Mouse (Mus musculus): ENCODE measurements around the gene Hlx. TPM values are rescaled to one million over a fixed set of nuclear protein-coding genes. Genes with fewer than 3 reads are reported as not detected.

Hlx gene
- polyA plus RNA-seq (2015; fragmentation: Nextera tagmentation; extraction: Ambion mirVana), result 21.6 and 24.2 TPM in 2 replicates

GRCm38 (mm10) chr1:184732556-184733049, at the start of gene Hlx:
TSS of gene Hlx (minus strand) at chr1:184732619.
- Histone ChIP-seq H3K9ac (peak within 1 kb of the TSS; percentile 55), H3K4me1 (peaks cover 39% of the 10 kb centered on the region), H3K4me3 (peak within 1 kb of the TSS; percentile 62), H3K4me2 (peak within 1 kb of the TSS; percentile 85), H3K27ac (peak within 1 kb of the TSS; percentile 89), H3K27me3 (peaks cover 85% of the 10 kb centered on the region), H3K9me3 (no peaks in the 10 kb centered on the region), H3K36me3 (no peaks in the 10 kb centered on the region)
- peak; percentile 90 for ATAC-seq (ENCODE audit: insufficient number of reproducible peaks, low FRiP score, low TSS enrichment, low read depth)
- 1% methylated on average over 32 of the region's 32 CpGs for WGBS

- WGBS, result 23% methylated on average over 14 of the region's 14 CpGs
- Histone ChIP-seq H3K4me3 (no peak overlapping the region), H3K4me1 (no peaks in the 10 kb centered on the region), H3K27me3 (peaks cover 8% of the 10 kb centered on the region; the same call in 1 of the 2 replicates), H3K9ac (no peak overlapping the region), H3K27ac (no peak overlapping the region), H3K9me3 (no peaks in the 10 kb centered on the region), H3K4me2 (no peak overlapping the region), H3K36me3 (no peaks in the 10 kb centered on the region)
- no peak for ATAC-seq (ENCODE audit: insufficient number of reproducible peaks, low FRiP score, low TSS enrichment, low read depth)
Observed at GRCm38 (mm10) chr1:184782161-184782513, 49.7 kb upstream of the Hlx start.

GRCm38 (mm10) chr1:184781286-184782160, 49.1 kb upstream of the Hlx start:
- H3K27me3 ChIP-seq, result peaks cover 10% of the 10 kb centered on the region; the same call in 1 of the 2 replicates
- no peak overlapping the region for H3K9ac ChIP-seq
- no peaks in the 10 kb centered on the region for H3K36me3 ChIP-seq
- no peaks in the 10 kb centered on the region for H3K9me3 ChIP-seq
- ATAC-seq (ENCODE audit: insufficient number of reproducible peaks, low FRiP score, low TSS enrichment, low read depth), result no peak
- H3K27ac ChIP-seq, result no peak overlapping the region
- H3K4me3 ChIP-seq, result no peak overlapping the region
- no peak overlapping the region for H3K4me2 ChIP-seq
- no peaks in the 10 kb centered on the region for H3K4me1 ChIP-seq
- WGBS, result 46% methylated on average over 10 of the region's 10 CpGs

- WGBS, result 75% methylated on average over 6 of the region's 6 CpGs
Observed at GRCm38 (mm10) chr1:184778157-184778556, 45.7 kb upstream of the Hlx start.

GRCm38 (mm10) chr1:184777061-184777795, 44.8 kb upstream of the Hlx start:
- 33% methylated on average over 22 of the region's 22 CpGs for WGBS
- Histone ChIP-seq H3K27ac (no peak overlapping the region), H3K9me3 (no peaks in the 10 kb centered on the region), H3K27me3 (peaks cover 11% of the 10 kb centered on the region; the same call in 1 of the 2 replicates), H3K4me2 (no peak overlapping the region), H3K4me1 (peaks cover under 1% of the 10 kb centered on the region; the same call in 1 of the 2 replicates), H3K9ac (no peak overlapping the region), H3K4me3 (no peak overlapping the region), H3K36me3 (no peaks in the 10 kb centered on the region)
- ATAC-seq (ENCODE audit: insufficient number of reproducible peaks, low FRiP score, low TSS enrichment, low read depth), result no peak

More at GRCm38 (mm10) chr1:184778157-184778556, 45.7 kb upstream of the Hlx start:
- Histone ChIP-seq H3K27ac (no peak overlapping the region), H3K9ac (no peak overlapping the region), H3K4me2 (no peak overlapping the region), H3K27me3 (peaks cover 13% of the 10 kb centered on the region; the same call in 1 of the 2 replicates), H3K36me3 (no peaks in the 10 kb centered on the region), H3K4me3 (no peak overlapping the region), H3K9me3 (no peaks in the 10 kb centered on the region), H3K4me1 (no peaks in the 10 kb centered on the region)
- no peak for ATAC-seq (ENCODE audit: insufficient number of reproducible peaks, low FRiP score, low TSS enrichment, low read depth)

GRCm38 (mm10) chr1:184775289-184775688, 42.9 kb upstream of the Hlx start:
- H3K36me3 ChIP-seq, result no peaks in the 10 kb centered on the region
- H3K27me3 ChIP-seq, result peaks cover 11% of the 10 kb centered on the region; the same call in 1 of the 2 replicates
- no peak overlapping the region for H3K27ac ChIP-seq
- no peak for ATAC-seq (ENCODE audit: insufficient number of reproducible peaks, low FRiP score, low TSS enrichment, low read depth)
- no peak overlapping the region for H3K4me3 ChIP-seq
- H3K4me2 ChIP-seq, result no peak overlapping the region
- H3K9ac ChIP-seq, result no peak overlapping the region
- peaks cover 9% of the 10 kb centered on the region; the same call in 1 of the 2 replicates for H3K4me1 ChIP-seq
- no peaks in the 10 kb centered on the region for H3K9me3 ChIP-seq
- 63% methylated on average over 9 of the region's 9 CpGs for WGBS

- H3K27me3 ChIP-seq, result 0 out of 2 replicates have a peak, but pooled peaks cover 4% of the 10 kb centered on the region
- no peak for ATAC-seq (ENCODE audit: insufficient number of reproducible peaks, low FRiP score, low TSS enrichment, low read depth)
- no peaks in the 10 kb centered on the region for H3K36me3 ChIP-seq
- peaks cover 9% of the 10 kb centered on the region; the same call in 1 of the 2 replicates for H3K4me1 ChIP-seq
- 0 out of 2 replicates have a peak overlapping the region, but pooled peaks have one; percentile 17 for H3K4me2 ChIP-seq
- WGBS, result 12% methylated on average over 9 of the region's 9 CpGs
- H3K27ac ChIP-seq, result no peak overlapping the region
- no peaks in the 10 kb centered on the region for H3K9me3 ChIP-seq
- no peak overlapping the region for H3K9ac ChIP-seq
- no peak overlapping the region for H3K4me3 ChIP-seq
Observed at GRCm38 (mm10) chr1:184771891-184772249, 39.5 kb upstream of the Hlx start.

GRCm38 (mm10) chr1:184771202-184771890, 38.9 kb upstream of the Hlx start:
- no peaks in the 10 kb centered on the region for H3K9me3 ChIP-seq
- H3K36me3 ChIP-seq, result no peaks in the 10 kb centered on the region
- no peak overlapping the region for H3K9ac ChIP-seq
- 17% methylated on average over 18 of the region's 18 CpGs for WGBS
- H3K27ac ChIP-seq, result no peak overlapping the region
- no peak overlapping the region for H3K4me3 ChIP-seq
- H3K27me3 ChIP-seq, result 0 out of 2 replicates have a peak, but pooled peaks cover 4% of the 10 kb centered on the region
- peaks cover 9% of the 10 kb centered on the region; the same call in 1 of the 2 replicates for H3K4me1 ChIP-seq
- ATAC-seq (ENCODE audit: insufficient number of reproducible peaks, low FRiP score, low TSS enrichment, low read depth), result no peak
- 0 out of 2 replicates have a peak overlapping the region, but pooled peaks have one; percentile 17 for H3K4me2 ChIP-seq

GRCm38 (mm10) chr1:184763866-184764265, 31.4 kb upstream of the Hlx start:
- H3K4me1 ChIP-seq, result 0 out of 2 replicates have a peak, but pooled peaks cover 8% of the 10 kb centered on the region
- WGBS, result 21% methylated on average over 3 of the region's 3 CpGs
- H3K9ac ChIP-seq, result no peak overlapping the region
- ATAC-seq (ENCODE audit: insufficient number of reproducible peaks, low FRiP score, low TSS enrichment, low read depth), result no peak
- H3K4me3 ChIP-seq, result no peak overlapping the region
- no peaks in the 10 kb centered on the region for H3K27me3 ChIP-seq
- H3K36me3 ChIP-seq, result no peaks in the 10 kb centered on the region
- no peaks in the 10 kb centered on the region for H3K9me3 ChIP-seq
- no peak overlapping the region for H3K27ac ChIP-seq
- no peak overlapping the region for H3K4me2 ChIP-seq

- Histone ChIP-seq H3K9ac (no peak overlapping the region), H3K27me3 (no peaks in the 10 kb centered on the region), H3K4me1 (0 out of 2 replicates have a peak, but pooled peaks cover 8% of the 10 kb centered on the region), H3K9me3 (no peaks in the 10 kb centered on the region), H3K27ac (no peak overlapping the region), H3K4me2 (no peak overlapping the region), H3K36me3 (no peaks in the 10 kb centered on the region), H3K4me3 (no peak overlapping the region)
- 0 out of 2 replicates have a peak, but pooled peaks have one; percentile 40 for ATAC-seq (ENCODE audit: insufficient number of reproducible peaks, low FRiP score, low TSS enrichment, low read depth)
- WGBS, result 43% methylated on average over 5 of the region's 5 CpGs
Observed at GRCm38 (mm10) chr1:184762941-184763340, 30.5 kb upstream of the Hlx start.

GRCm38 (mm10) chr1:184761988-184762387, 29.6 kb upstream of the Hlx start:
- WGBS, result 63% methylated on average over 4 of the region's 4 CpGs
- no peak for ATAC-seq (ENCODE audit: insufficient number of reproducible peaks, low FRiP score, low TSS enrichment, low read depth)
- no peak overlapping the region for H3K27ac ChIP-seq
- 0 out of 2 replicates have a peak, but pooled peaks cover 8% of the 10 kb centered on the region for H3K4me1 ChIP-seq
- no peak overlapping the region for H3K4me2 ChIP-seq
- no peaks in the 10 kb centered on the region for H3K9me3 ChIP-seq
- no peaks in the 10 kb centered on the region for H3K36me3 ChIP-seq
- no peak overlapping the region for H3K9ac ChIP-seq
- H3K4me3 ChIP-seq, result no peak overlapping the region
- no peaks in the 10 kb centered on the region for H3K27me3 ChIP-seq
